Mouse (Mus musculus): ENCODE measurements around the gene Ikzf4. TPM values are rescaled to one million over a fixed set of nuclear protein-coding genes. Genes with fewer than 3 reads are reported as not detected.
A peak's percentile ranks its signal among the peaks of the same experiment; 100 is the strongest.
"Not testable (repeated sequence)": the region's sequence is repeated elsewhere in the genome, so short reads cannot be mapped to it uniquely, and the experiment has no call there.

Gene Ikzf4
- polyA plus RNA-seq, 1 experiment from 2014 or later, result 0.15 TPM

DNA sequence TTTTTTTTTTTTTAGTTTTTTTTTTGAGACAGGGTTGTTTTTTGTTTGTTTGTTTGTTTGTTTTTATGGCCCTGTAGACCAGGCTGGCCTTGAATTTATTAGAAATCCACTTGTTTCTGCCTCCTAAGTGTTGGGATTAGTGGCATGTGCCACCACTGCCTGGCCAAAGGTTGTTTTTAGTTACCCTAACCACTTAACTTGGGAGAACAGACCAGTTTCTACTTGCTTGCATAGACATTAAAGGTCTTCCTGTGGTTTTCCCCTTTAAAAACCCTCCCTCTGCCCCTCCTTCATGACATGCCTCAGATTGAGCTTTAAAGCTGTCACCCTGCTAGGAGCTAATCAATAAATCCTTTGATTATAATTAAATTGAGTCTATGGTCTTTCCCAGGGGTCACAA lies 25.6 kb downstream of the Ikzf4 start:
- Histone ChIP-seq H3K4me1 (ENCODE audit: control insufficient read depth, low read depth, low read length) (peaks cover 6% of the 10 kb centered on the region), H3K4me3 (ENCODE audit: low read depth, low read length) (no peak overlapping the region), H3K36me3 (ENCODE audit: control insufficient read depth, insufficient read depth) (peaks cover 12% of the 10 kb centered on the region), H3K9ac (ENCODE audit: low read depth, low read length) (no peak overlapping the region), H3K27ac (ENCODE audit: low read length) (no peak overlapping the region), H3K9me3 (replicated peaks; ENCODE audit: control insufficient read depth, low read length) (no peaks in the 10 kb centered on the region), H3K27me3 (ENCODE audit: control insufficient read depth, insufficient read depth, low read depth, low read length) (no peaks in the 10 kb centered on the region), H3K4me2 (ENCODE audit: low read depth, low read length) (no peak overlapping the region)
- ATAC-seq (ENCODE audit: low read depth), result no peak

DNA sequence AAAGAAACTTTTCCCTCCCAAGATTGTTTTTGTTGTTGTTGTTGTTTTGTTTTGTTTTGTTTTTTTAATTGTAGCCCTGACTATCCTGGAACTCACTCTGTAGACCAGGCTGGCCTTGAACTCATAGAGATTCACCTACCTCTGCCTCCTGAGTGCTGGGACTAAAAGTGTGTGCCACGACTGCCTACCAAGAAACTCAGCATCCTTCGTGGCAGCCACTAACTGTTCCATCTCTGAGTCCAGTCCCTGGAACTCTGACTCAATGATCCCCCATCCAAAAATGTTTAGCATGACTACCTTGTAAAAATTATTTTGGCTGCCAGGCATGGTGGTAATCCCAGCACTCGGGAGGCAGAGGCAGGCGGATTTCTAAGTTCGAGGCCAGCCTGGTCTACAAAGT lies 26.6 kb downstream of the Ikzf4 start:
- ATAC-seq (ENCODE audit: low read depth); H3K9me3 ChIP-seq (replicated peaks; ENCODE audit: control insufficient read depth, low read length); H3K36me3 ChIP-seq (ENCODE audit: control insufficient read depth, insufficient read depth); H3K27me3 ChIP-seq (ENCODE audit: control insufficient read depth, insufficient read depth, low read depth, low read length); H3K4me2 ChIP-seq (ENCODE audit: low read depth, low read length); H3K4me1 ChIP-seq (ENCODE audit: control insufficient read depth, low read depth, low read length); H3K9ac ChIP-seq (ENCODE audit: low read depth, low read length); H3K4me3 ChIP-seq (ENCODE audit: low read depth, low read length); H3K27ac ChIP-seq (ENCODE audit: low read length): not testable (repeated sequence)
- WGBS (ENCODE audit: insufficient replicate concordance), result 74% methylated on average over 5 of the region's 5 CpGs

DNA sequence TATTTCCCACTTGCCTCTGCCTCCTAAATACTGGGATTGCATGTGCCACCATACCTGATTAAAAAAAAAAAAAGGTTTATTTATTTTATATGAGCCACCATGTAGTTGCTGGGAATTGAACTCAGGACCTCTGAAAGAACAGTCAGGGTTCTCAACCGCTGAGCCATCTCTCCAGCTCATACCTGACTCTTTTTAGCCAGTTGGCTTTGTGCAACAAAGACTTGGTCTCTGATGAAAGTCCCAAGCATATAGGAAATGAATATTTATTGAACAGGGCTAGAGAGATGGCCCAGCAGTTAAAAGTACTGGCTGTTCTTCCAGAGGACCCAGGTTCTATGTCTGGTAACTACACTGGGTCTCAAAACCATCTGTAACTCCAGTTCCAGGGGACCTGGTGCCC lies 27.2 kb downstream of the Ikzf4 start:
- Histone ChIP-seq H3K9ac (ENCODE audit: low read depth, low read length) (no peak overlapping the region), H3K4me1 (ENCODE audit: control insufficient read depth, low read depth, low read length) (no peaks in the 10 kb centered on the region), H3K36me3 (ENCODE audit: control insufficient read depth, insufficient read depth) (no peaks in the 10 kb centered on the region; the same call in 1 of the 2 replicates), H3K27me3 (ENCODE audit: control insufficient read depth, insufficient read depth, low read depth, low read length) (no peaks in the 10 kb centered on the region; the same call in 1 of the 2 replicates), H3K4me3 (ENCODE audit: low read depth, low read length) (no peak overlapping the region), H3K27ac (ENCODE audit: low read length) (no peak overlapping the region), H3K9me3 (replicated peaks; ENCODE audit: control insufficient read depth, low read length) (no peaks in the 10 kb centered on the region), H3K4me2 (ENCODE audit: low read depth, low read length) (no peak overlapping the region)
- ATAC-seq (ENCODE audit: low read depth), result no peak
- 76% methylated on average over 1 of the region's 1 CpGs for WGBS (ENCODE audit: insufficient replicate concordance)

DNA sequence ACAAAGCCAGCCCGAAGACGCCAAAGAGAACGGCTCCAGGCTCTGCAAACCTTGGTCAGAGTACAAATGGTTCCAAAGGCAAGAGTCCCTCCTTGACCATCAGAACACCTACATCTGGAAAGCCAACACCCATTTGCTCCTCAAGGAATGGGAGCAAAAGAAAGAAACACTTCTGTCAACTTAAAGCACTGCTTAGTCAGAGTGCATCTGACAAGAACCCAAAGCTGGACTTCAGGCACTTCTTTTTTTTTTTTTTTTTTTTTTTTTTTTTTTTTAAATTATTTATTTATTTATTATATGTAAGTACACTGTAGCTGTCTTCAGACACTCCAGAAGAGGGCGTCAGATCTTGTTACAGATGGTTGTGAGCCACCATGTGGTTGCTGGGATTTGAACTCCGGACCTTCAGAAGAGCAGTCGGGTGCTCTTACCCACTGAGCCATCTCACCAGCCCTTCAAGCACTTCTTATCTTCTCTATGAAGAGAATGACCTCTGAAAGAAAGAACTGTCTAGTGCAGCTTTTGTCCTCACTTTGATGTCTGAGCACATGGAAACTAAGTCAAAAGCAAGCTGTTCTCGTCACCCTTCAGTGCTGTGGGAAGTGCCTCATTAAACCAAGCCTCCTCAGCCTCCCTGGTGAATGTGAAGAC lies 29.9 kb downstream of the Ikzf4 start:
- H3K27me3 ChIP-seq (ENCODE audit: control insufficient read depth, insufficient read depth, low read depth, low read length), result not testable (repeated sequence)

DNA sequence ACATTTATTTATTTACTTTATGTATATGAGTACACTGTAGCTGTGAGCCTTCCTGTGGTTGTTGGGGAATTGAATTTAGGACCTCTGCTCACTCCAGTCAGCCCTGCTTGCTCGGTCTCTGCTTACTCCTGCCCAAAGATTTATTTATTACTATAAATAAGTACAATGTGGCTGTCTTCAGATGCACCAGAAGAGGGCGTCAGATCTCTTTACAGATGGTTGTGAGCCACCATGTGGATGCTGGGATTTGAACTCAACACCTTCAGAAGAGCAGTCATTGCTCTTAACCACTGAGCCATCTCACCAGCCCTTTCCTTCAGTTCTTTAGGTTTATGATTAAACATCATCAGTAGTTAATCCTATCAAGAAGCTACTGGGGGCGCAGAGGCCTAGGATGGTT lies 30.9 kb downstream of the Ikzf4 start:
- Histone ChIP-seq H3K9me3 (replicated peaks; ENCODE audit: control insufficient read depth, low read length) (no peaks in the 10 kb centered on the region), H3K4me2 (ENCODE audit: low read depth, low read length) (no peak overlapping the region), H3K9ac (ENCODE audit: low read depth, low read length) (no peak overlapping the region), H3K27ac (ENCODE audit: low read length) (no peak overlapping the region), H3K4me1 (ENCODE audit: control insufficient read depth, low read depth, low read length) (peaks cover 3% of the 10 kb centered on the region), H3K4me3 (ENCODE audit: low read depth, low read length) (no peak overlapping the region), H3K27me3 (ENCODE audit: control insufficient read depth, insufficient read depth, low read depth, low read length) (no peaks in the 10 kb centered on the region; the same call in 1 of the 2 replicates), H3K36me3 (ENCODE audit: control insufficient read depth, insufficient read depth) (no peaks in the 10 kb centered on the region)
- 44% methylated on average over 3 of the region's 3 CpGs for WGBS (ENCODE audit: insufficient replicate concordance)
- ATAC-seq (ENCODE audit: low read depth), result no peak

More for the DNA sequence above, 29.9 kb downstream of the Ikzf4 start:
- not testable (repeated sequence) for H3K27ac ChIP-seq (ENCODE audit: low read length); ATAC-seq (ENCODE audit: low read depth); H3K4me2 ChIP-seq (ENCODE audit: low read depth, low read length); H3K9me3 ChIP-seq (replicated peaks; ENCODE audit: control insufficient read depth, low read length); H3K4me3 ChIP-seq (ENCODE audit: low read depth, low read length); H3K4me1 ChIP-seq (ENCODE audit: control insufficient read depth, low read depth, low read length); H3K36me3 ChIP-seq (ENCODE audit: control insufficient read depth, insufficient read depth); H3K9ac ChIP-seq (ENCODE audit: low read depth, low read length)
- 68% methylated on average over 6 of the region's 7 CpGs for WGBS (ENCODE audit: insufficient replicate concordance)

DNA sequence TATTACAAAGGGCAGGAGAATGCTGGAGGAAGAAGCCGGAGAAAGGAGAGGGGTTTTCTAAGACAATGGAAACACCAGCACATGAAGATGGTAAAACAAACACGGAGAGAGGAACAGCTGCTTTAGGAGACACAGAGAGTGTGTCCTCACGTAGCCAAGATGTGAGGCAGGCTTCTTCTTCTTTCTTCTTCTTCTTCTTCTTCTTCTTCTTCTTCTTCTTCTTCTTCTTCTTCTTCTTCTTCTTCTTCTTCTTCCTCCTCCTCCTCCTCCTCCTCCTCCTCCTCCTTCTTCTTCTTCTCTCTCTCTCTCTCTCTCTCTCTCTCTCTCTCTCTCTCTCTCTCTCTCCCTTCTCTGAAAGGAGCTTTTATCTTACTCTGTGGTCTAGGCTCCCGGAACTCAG lies 32.0 kb downstream of the Ikzf4 start:
- H3K4me3 ChIP-seq (ENCODE audit: low read depth, low read length); H3K9me3 ChIP-seq (replicated peaks; ENCODE audit: control insufficient read depth, low read length); H3K36me3 ChIP-seq (ENCODE audit: control insufficient read depth, insufficient read depth); H3K4me1 ChIP-seq (ENCODE audit: control insufficient read depth, low read depth, low read length); H3K9ac ChIP-seq (ENCODE audit: low read depth, low read length); H3K27ac ChIP-seq (ENCODE audit: low read length); H3K27me3 ChIP-seq (ENCODE audit: control insufficient read depth, insufficient read depth, low read depth, low read length); ATAC-seq (ENCODE audit: low read depth); H3K4me2 ChIP-seq (ENCODE audit: low read depth, low read length): not testable (repeated sequence)
- 34% methylated on average over 4 of the region's 4 CpGs for WGBS (ENCODE audit: insufficient replicate concordance)

DNA sequence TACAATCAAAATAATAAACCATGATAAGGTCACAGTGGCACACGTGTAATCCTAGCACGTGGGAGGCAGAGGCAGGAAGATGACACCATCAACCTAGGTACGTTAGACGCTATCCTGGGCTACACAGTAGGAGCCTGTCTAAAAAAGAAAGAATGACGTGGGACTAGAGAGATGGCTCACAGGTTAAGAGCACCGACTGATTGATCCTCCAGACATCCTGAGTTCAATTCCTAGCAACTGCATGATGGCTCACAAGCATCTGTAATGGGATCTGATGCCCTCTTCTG lies 32.7 kb downstream of the Ikzf4 start:
- Histone ChIP-seq H3K4me1 (ENCODE audit: control insufficient read depth, low read depth, low read length) (peaks cover 3% of the 10 kb centered on the region), H3K4me2 (ENCODE audit: low read depth, low read length) (peak overlapping the region; percentile 39; the same call in 1 of the 2 replicates), H3K4me3 (ENCODE audit: low read depth, low read length) (no peak overlapping the region), H3K9ac (ENCODE audit: low read depth, low read length) (no peak overlapping the region), H3K36me3 (ENCODE audit: control insufficient read depth, insufficient read depth) (no peaks in the 10 kb centered on the region), H3K9me3 (replicated peaks; ENCODE audit: control insufficient read depth, low read length) (no peaks in the 10 kb centered on the region), H3K27ac (ENCODE audit: low read length) (no peak overlapping the region), H3K27me3 (ENCODE audit: control insufficient read depth, insufficient read depth, low read depth, low read length) (no peaks in the 10 kb centered on the region; the same call in 1 of the 2 replicates)
- ATAC-seq (ENCODE audit: low read depth), result no peak
- 22% methylated on average over 6 of the region's 6 CpGs for WGBS (ENCODE audit: insufficient replicate concordance)

DNA sequence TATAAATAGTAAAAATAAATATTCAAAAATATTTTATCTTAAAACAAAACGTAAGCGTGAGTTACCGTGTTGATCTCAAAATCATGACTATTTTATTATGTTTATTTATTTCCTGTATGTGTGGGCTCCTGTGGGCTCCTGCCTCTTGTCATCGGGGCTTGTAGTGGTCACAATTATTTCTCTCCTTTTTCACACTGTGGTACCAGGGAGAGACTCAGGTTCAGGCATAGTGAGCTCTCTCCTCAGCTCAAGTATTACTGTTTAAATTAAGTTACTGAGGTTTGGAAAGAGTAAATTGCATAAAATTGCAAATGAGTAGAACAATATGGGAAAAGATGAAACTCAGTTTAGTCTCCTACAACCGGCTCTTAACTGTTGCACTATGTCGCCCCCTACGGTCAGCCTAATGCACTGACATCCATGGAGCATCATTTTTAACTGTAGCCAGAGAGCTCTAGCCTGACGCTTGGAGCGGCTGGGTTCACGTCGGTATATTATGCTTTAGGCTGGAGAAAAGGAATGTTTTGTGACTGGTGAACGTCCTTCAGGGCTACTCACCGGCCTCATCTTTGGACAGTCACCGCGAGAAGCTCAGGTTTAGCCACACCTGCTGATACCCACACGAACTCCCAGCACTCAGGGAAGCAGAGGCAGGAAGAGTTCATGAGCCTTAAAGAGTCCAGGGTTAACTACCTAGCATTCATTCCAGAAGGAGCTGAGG lies 33.2 kb downstream of the Ikzf4 start:
- Histone ChIP-seq H3K27me3 (ENCODE audit: control insufficient read depth, insufficient read depth, low read depth, low read length) (no peaks in the 10 kb centered on the region; the same call in 1 of the 2 replicates), H3K36me3 (ENCODE audit: control insufficient read depth, insufficient read depth) (no peaks in the 10 kb centered on the region), H3K27ac (ENCODE audit: low read length) (no peak overlapping the region), H3K4me1 (ENCODE audit: control insufficient read depth, low read depth, low read length) (peaks cover 3% of the 10 kb centered on the region), H3K4me3 (ENCODE audit: low read depth, low read length) (no peak overlapping the region), H3K9ac (ENCODE audit: low read depth, low read length) (no peak overlapping the region), H3K9me3 (replicated peaks; ENCODE audit: control insufficient read depth, low read length) (no peaks in the 10 kb centered on the region), H3K4me2 (ENCODE audit: low read depth, low read length) (peak overlapping the region; percentile 39; the same call in 1 of the 2 replicates)
- ATAC-seq (ENCODE audit: low read depth), result peak; percentile 61
- 11% methylated on average over 16 of the region's 16 CpGs for WGBS (ENCODE audit: insufficient replicate concordance)

DNA sequence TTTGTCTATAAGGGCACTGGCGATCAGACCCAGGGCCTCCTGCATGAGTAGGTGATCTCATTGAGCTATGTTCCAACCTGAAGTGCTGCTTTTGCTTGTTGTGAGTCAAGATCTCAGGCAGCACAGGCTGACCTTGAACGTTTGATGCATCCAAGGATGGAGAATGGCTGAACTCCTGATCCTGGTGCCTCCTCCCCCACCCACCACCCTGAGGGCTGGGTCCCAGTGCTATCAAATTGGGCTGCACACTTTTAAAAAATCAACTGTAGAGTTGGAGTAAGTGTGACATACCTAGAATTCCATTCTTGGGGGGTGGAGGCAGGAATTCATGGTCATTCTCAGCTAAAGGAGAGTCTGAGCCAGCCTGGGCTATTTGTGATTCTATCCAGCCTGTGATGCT lies 39.3 kb downstream of the Ikzf4 start:
- no peak for ATAC-seq (ENCODE audit: low read depth)
- Histone ChIP-seq H3K9ac (ENCODE audit: low read depth, low read length) (no peak overlapping the region), H3K36me3 (ENCODE audit: control insufficient read depth, insufficient read depth) (no peaks in the 10 kb centered on the region), H3K27ac (ENCODE audit: low read length) (no peak overlapping the region), H3K9me3 (replicated peaks; ENCODE audit: control insufficient read depth, low read length) (no peaks in the 10 kb centered on the region), H3K4me3 (ENCODE audit: low read depth, low read length) (no peak overlapping the region), H3K27me3 (ENCODE audit: control insufficient read depth, insufficient read depth, low read depth, low read length) (no peaks in the 10 kb centered on the region), H3K4me1 (ENCODE audit: control insufficient read depth, low read depth, low read length) (no peaks in the 10 kb centered on the region; the same call in 1 of the 2 replicates), H3K4me2 (ENCODE audit: low read depth, low read length) (no peak overlapping the region)
- WGBS (ENCODE audit: insufficient replicate concordance), result 33% methylated on average over 2 of the region's 2 CpGs

Measured in liver, embryonic 16.5 days (tissue).